Mouse (Mus musculus): ENCODE data around the gene Fam172a. TPM values are rescaled to one million over a fixed set of nuclear protein-coding genes. Genes with fewer than 3 reads are reported as not detected.

Gene Fam172a
- 62.8 TPM for total RNA-seq (2023)

DNA sequence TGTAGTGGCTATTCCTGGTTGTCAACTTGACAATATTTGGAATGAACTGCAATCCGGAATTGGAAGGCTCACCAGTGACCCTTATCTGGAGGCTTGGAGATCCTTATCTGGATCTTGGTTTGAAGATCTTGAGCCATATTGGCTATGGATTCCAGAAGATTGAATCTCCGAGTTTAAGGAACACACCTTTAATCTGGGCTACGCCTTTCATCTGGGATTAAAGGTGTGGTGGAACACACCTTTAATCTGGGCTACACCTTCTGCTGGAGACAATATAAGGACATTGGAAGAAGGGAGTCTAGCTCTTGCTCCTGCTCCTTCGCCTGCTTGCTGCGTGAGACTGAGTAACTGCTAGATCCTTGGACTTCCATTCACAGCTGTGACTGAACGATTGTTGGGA lies at the start of gene Fam172a:
TSS of gene Fam172a (plus strand) at position 301 of the 400 bp plus-strand sequence.

GRCm38 (mm10) chr13:78024683-78025294 lies 323.0 kb downstream of the Fam172a start, which contains the start of gene Pou5f2:
Pou5f2 (plus strand) TSS chr13:78024902.

GRCm38 (mm10) chr13:78199642-78200160 lies 497.9 kb downstream of the Fam172a start, which contains the start of gene Nr2f1:
Nr2f1 (minus strand) TSS chr13:78199757.

